Mouse (Mus musculus): ENCODE measurements around the gene Tppp. TPM values are rescaled to one million over a fixed set of nuclear protein-coding genes. Genes with fewer than 3 reads are reported as not detected.
"Not testable (repeated sequence)": the region's sequence is repeated elsewhere in the genome, so short reads cannot be mapped to it uniquely, and the experiment has no call there.

The Tppp gene
- polyA plus RNA-seq, 1 experiment from 2014 or later = 2.0 TPM

GRCm38 (mm10) chr13:73990761-73991160 lies 18.4 kb upstream of the Tppp start:
- no peak overlapping the region for H3K27ac ChIP-seq (ENCODE audit: low read depth)
- no peak overlapping the region for H3K4me2 ChIP-seq (ENCODE audit: low read length)
- no peak overlapping the region for H3K4me3 ChIP-seq (ENCODE audit: low read depth, low read length)
- ATAC-seq (replicated peaks; ENCODE audit: low FRiP score, low TSS enrichment, low read depth) = no peak
- WGBS = 83% methylated on average over 2 of the region's 2 CpGs
- H3K9ac ChIP-seq (ENCODE audit: low read length) = no peak overlapping the region
- no peak for DNase-seq (ENCODE audit: low spot score)
- no peaks in the 10 kb centered on the region for H3K27me3 ChIP-seq (replicated peaks; ENCODE audit: control insufficient read depth, insufficient read depth, low read length)
- no peaks in the 10 kb centered on the region for H3K9me3 ChIP-seq (ENCODE audit: control insufficient read depth, low read length)
- no peaks in the 10 kb centered on the region for H3K36me3 ChIP-seq (ENCODE audit: control insufficient read depth, insufficient read depth, low read length)
- no peaks in the 10 kb centered on the region for H3K4me1 ChIP-seq (replicated peaks; ENCODE audit: control insufficient read depth, insufficient read depth, low read length)

DNA sequence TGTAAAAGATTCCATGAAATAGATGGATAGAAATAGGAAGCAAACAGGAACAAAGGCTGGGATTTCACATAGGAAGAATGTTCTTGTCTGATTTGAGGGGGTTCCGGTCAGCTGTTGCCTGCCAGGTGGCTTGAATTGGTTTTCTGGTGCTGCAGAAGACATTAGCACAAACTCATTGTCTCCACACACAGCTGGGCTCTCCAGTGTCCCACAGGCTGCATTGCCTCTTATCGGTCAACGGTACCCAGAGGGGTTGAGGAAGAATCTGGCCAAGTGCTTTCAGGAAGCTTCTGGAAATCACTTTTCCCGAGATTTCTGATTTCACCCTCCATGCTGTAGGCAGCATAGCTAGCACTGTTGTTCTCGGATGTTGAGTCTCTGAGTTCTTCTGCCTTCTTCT lies 17.9 kb upstream of the Tppp start:
- Histone ChIP-seq H3K27me3 (replicated peaks; ENCODE audit: control insufficient read depth, insufficient read depth, low read length) (no peaks in the 10 kb centered on the region), H3K27ac (ENCODE audit: low read depth) (no peak overlapping the region), H3K9me3 (ENCODE audit: control insufficient read depth, low read length) (no peaks in the 10 kb centered on the region), H3K36me3 (ENCODE audit: control insufficient read depth, insufficient read depth, low read length) (no peaks in the 10 kb centered on the region), H3K4me3 (ENCODE audit: low read depth, low read length) (no peak overlapping the region), H3K4me1 (replicated peaks; ENCODE audit: control insufficient read depth, insufficient read depth, low read length) (no peaks in the 10 kb centered on the region), H3K4me2 (ENCODE audit: low read length) (no peak overlapping the region), H3K9ac (ENCODE audit: low read length) (no peak overlapping the region)
- DNase-seq (ENCODE audit: low spot score) (no peak), ATAC-seq (replicated peaks; ENCODE audit: low FRiP score, low TSS enrichment, low read depth) (no peak)
- WGBS = 82% methylated on average over 5 of the region's 5 CpGs

GRCm38 (mm10) chr13:73996456-73996855 lies 12.8 kb upstream of the Tppp start:
- WGBS = 85% methylated on average over 4 of the region's 4 CpGs
- Histone ChIP-seq H3K27me3 (replicated peaks; ENCODE audit: control insufficient read depth, insufficient read depth, low read length) (no peaks in the 10 kb centered on the region), H3K4me2 (ENCODE audit: low read length) (no peak overlapping the region)

DNA sequence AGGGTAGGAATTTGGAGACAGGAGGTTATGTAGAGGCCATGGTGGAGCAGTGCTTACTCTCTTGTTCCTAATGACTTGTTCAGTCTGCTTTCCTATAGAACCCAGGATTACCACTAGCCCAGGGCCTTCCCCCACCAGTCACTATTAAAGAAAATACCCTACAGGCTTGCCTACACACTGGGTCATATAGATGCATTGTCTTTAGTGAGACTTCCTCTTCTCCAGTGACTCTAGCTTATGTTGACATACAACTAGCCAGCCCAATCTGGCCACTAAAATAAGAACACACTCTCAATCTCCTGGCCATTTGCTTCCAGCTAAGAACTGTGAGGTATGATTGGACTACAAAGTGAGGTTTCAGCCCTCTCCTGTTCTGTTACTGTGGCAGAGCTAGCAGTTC lies 8.7 kb upstream of the Tppp start:
- no peak overlapping the region for H3K27ac ChIP-seq (ENCODE audit: low read depth)
- no peaks in the 10 kb centered on the region for H3K9me3 ChIP-seq (ENCODE audit: control insufficient read depth, low read length)
- DNase-seq (ENCODE audit: low spot score) (no peak), ATAC-seq (replicated peaks; ENCODE audit: low FRiP score, low TSS enrichment, low read depth) (no peak)
- 0 out of 2 replicates have a peak, but pooled peaks cover 2% of the 10 kb centered on the region for H3K27me3 ChIP-seq (replicated peaks; ENCODE audit: control insufficient read depth, insufficient read depth, low read length)
- no peaks in the 10 kb centered on the region for H3K36me3 ChIP-seq (ENCODE audit: control insufficient read depth, insufficient read depth, low read length)
- no peaks in the 10 kb centered on the region for H3K4me1 ChIP-seq (replicated peaks; ENCODE audit: control insufficient read depth, insufficient read depth, low read length)
- H3K9ac ChIP-seq (ENCODE audit: low read length) = no peak overlapping the region
- no peak overlapping the region for H3K4me3 ChIP-seq (ENCODE audit: low read depth, low read length)
- no peak overlapping the region for H3K4me2 ChIP-seq (ENCODE audit: low read length)

More at GRCm38 (mm10) chr13:73996456-73996855, 12.8 kb upstream of the Tppp start:
- Histone ChIP-seq H3K9ac (ENCODE audit: low read length) (no peak overlapping the region), H3K36me3 (ENCODE audit: control insufficient read depth, insufficient read depth, low read length) (no peaks in the 10 kb centered on the region), H3K4me1 (replicated peaks; ENCODE audit: control insufficient read depth, insufficient read depth, low read length) (no peaks in the 10 kb centered on the region), H3K27ac (ENCODE audit: low read depth) (no peak overlapping the region), H3K9me3 (ENCODE audit: control insufficient read depth, low read length) (no peaks in the 10 kb centered on the region), H3K4me3 (ENCODE audit: low read depth, low read length) (no peak overlapping the region)
- DNase-seq (ENCODE audit: low spot score) (no peak), ATAC-seq (replicated peaks; ENCODE audit: low FRiP score, low TSS enrichment, low read depth) (no peak)

- Histone ChIP-seq H3K27ac (ENCODE audit: low read depth) (no peak overlapping the region), H3K4me2 (ENCODE audit: low read length) (no peak overlapping the region), H3K9me3 (ENCODE audit: control insufficient read depth, low read length) (no peaks in the 10 kb centered on the region), H3K4me3 (ENCODE audit: low read depth, low read length) (no peak overlapping the region), H3K4me1 (replicated peaks; ENCODE audit: control insufficient read depth, insufficient read depth, low read length) (no peaks in the 10 kb centered on the region), H3K27me3 (replicated peaks; ENCODE audit: control insufficient read depth, insufficient read depth, low read length) (0 out of 2 replicates have a peak, but pooled peaks cover 3% of the 10 kb centered on the region), H3K9ac (ENCODE audit: low read length) (no peak overlapping the region), H3K36me3 (ENCODE audit: control insufficient read depth, insufficient read depth, low read length) (no peaks in the 10 kb centered on the region)
- no peak for ATAC-seq (replicated peaks; ENCODE audit: low FRiP score, low TSS enrichment, low read depth)
- DNase-seq (ENCODE audit: low spot score) = no peak
- 80% methylated on average over 6 of the region's 6 CpGs for WGBS
These were observed 8.2 kb upstream of the Tppp start for GRCm38 (mm10) chr13:74000961-74001360.

- Histone ChIP-seq H3K4me3 (ENCODE audit: low read depth, low read length) (no peak overlapping the region), H3K27me3 (replicated peaks; ENCODE audit: control insufficient read depth, insufficient read depth, low read length) (0 out of 2 replicates have a peak, but pooled peaks cover 3% of the 10 kb centered on the region), H3K4me1 (replicated peaks; ENCODE audit: control insufficient read depth, insufficient read depth, low read length) (no peaks in the 10 kb centered on the region), H3K4me2 (ENCODE audit: low read length) (no peak overlapping the region), H3K9me3 (ENCODE audit: control insufficient read depth, low read length) (no peaks in the 10 kb centered on the region), H3K36me3 (ENCODE audit: control insufficient read depth, insufficient read depth, low read length) (no peaks in the 10 kb centered on the region), H3K27ac (ENCODE audit: low read depth) (no peak overlapping the region), H3K9ac (ENCODE audit: low read length) (no peak overlapping the region)
- no peak for ATAC-seq (replicated peaks; ENCODE audit: low FRiP score, low TSS enrichment, low read depth)
- DNase-seq (ENCODE audit: low spot score) = no peak
- WGBS = 58% methylated on average over 4 of the region's 4 CpGs
These were observed 7.7 kb upstream of the Tppp start for GRCm38 (mm10) chr13:74001492-74001891.

DNA sequence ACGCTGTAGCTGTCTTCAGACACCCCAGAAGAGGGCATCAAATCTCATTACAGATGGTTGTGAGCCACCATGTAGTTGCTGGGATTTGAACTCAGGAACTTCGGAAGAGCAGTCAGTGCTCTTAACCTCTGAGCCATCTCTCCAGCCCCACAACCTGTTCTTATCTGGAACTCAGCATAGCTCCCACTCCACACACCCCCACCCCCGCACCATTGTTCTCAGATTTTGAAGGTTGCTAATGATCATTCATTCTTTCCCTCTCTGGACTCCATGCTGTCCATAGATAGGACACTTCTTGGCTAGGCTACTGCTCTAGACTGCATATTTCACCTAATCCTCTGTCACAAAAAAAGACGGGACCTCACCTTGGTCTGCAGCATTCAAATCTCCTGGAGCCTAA lies 2.3 kb upstream of the Tppp start:
- DNase-seq (ENCODE audit: low spot score); H3K4me2 ChIP-seq (ENCODE audit: low read length); H3K4me3 ChIP-seq (ENCODE audit: low read depth, low read length); H3K36me3 ChIP-seq (ENCODE audit: control insufficient read depth, insufficient read depth, low read length); H3K27ac ChIP-seq (ENCODE audit: low read depth); H3K4me1 ChIP-seq (replicated peaks; ENCODE audit: control insufficient read depth, insufficient read depth, low read length); H3K9me3 ChIP-seq (ENCODE audit: control insufficient read depth, low read length); ATAC-seq (replicated peaks; ENCODE audit: low FRiP score, low TSS enrichment, low read depth); H3K9ac ChIP-seq (ENCODE audit: low read length): not testable (repeated sequence)
- peaks cover 23% of the 10 kb centered on the region for H3K27me3 ChIP-seq (replicated peaks; ENCODE audit: control insufficient read depth, insufficient read depth, low read length)
- 83% methylated on average over 4 of the region's 4 CpGs for WGBS

GRCm38 (mm10) chr13:74008216-74008615 lies 991 bp upstream of the Tppp start:
- H3K27me3 ChIP-seq (replicated peaks; ENCODE audit: control insufficient read depth, insufficient read depth, low read length) = peaks cover 29% of the 10 kb centered on the region
- not testable (repeated sequence) for H3K27ac ChIP-seq (ENCODE audit: low read depth); H3K4me2 ChIP-seq (ENCODE audit: low read length); H3K9ac ChIP-seq (ENCODE audit: low read length); DNase-seq (ENCODE audit: low spot score); H3K4me1 ChIP-seq (replicated peaks; ENCODE audit: control insufficient read depth, insufficient read depth, low read length); H3K36me3 ChIP-seq (ENCODE audit: control insufficient read depth, insufficient read depth, low read length); H3K9me3 ChIP-seq (ENCODE audit: control insufficient read depth, low read length); H3K4me3 ChIP-seq (ENCODE audit: low read depth, low read length); ATAC-seq (replicated peaks; ENCODE audit: low FRiP score, low TSS enrichment, low read depth)
- 73% methylated on average over 2 of the region's 2 CpGs for WGBS

DNA sequence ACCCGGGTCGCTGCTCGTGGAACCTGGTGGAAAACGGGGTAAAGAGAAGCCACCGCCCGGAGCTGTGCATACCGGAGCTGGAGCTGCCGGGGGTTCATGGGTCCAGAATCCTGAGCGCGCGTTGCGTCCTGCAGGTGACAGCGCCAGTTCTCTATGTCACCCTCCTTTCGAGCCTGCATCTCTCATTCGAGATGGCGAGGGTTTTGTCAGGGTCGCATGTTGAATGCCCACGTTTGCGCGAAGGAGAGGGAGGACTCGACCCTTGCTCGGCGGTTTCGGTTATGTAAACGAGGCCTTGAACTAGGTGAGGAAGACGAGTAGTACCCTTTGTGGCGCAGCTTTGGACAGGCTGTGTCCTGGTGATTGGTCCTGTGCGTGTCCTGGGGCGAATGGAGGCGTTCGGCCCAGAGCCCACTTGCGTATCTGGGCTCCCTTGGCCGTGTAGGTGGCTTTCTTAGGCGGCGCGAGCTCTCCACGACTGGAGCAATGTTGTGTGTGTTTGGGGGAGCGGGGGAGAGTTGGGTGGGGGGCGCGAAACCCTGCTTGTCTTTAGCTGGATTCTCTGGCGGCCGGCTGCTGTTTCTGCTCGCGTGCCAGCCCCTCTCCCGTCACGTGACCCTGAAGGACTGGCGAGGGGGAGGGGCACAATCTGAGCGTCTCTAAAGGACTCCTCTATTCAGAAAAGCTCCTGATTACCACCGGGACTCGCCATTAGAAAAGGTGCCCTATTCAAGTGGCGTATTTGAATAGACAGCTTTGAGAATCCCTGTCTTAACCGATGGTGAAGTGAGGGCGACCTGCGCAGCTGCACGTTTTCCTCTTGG lies 796 bp downstream of the Tppp start:
- peaks cover 29% of the 10 kb centered on the region for H3K27me3 ChIP-seq (replicated peaks; ENCODE audit: control insufficient read depth, insufficient read depth, low read length)
- no peaks in the 10 kb centered on the region for H3K36me3 ChIP-seq (ENCODE audit: control insufficient read depth, insufficient read depth, low read length)
- ATAC-seq (replicated peaks; ENCODE audit: low FRiP score, low TSS enrichment, low read depth) = peak; percentile 18; the same call in 1 of the 2 replicates
- H3K9ac ChIP-seq (ENCODE audit: low read length) = peak overlapping the region; percentile 37; the same call in 1 of the 2 replicates
- DNase-seq (ENCODE audit: low spot score) = peak; percentile 68
- no peak overlapping the region for H3K27ac ChIP-seq (ENCODE audit: low read depth)
- H3K4me2 ChIP-seq (ENCODE audit: low read length) = peak overlapping the region; percentile 82
- 1% methylated on average over 55 of the region's 55 CpGs for WGBS
- 0 out of 2 replicates have a peak, but pooled peaks cover 5% of the 10 kb centered on the region for H3K4me1 ChIP-seq (replicated peaks; ENCODE audit: control insufficient read depth, insufficient read depth, low read length)
- peak overlapping the region; percentile 48 for H3K4me3 ChIP-seq (ENCODE audit: low read depth, low read length)
- no peaks in the 10 kb centered on the region for H3K9me3 ChIP-seq (ENCODE audit: control insufficient read depth, low read length)
